Mouse (Mus musculus): ENCODE results near the gene Tenm4. TPM values are rescaled to one million over a fixed set of nuclear protein-coding genes. Genes with fewer than 3 reads are reported as not detected.

Tenm4 gene
- polyA plus RNA-seq, 1 experiment: 0.79 TPM

DNA sequence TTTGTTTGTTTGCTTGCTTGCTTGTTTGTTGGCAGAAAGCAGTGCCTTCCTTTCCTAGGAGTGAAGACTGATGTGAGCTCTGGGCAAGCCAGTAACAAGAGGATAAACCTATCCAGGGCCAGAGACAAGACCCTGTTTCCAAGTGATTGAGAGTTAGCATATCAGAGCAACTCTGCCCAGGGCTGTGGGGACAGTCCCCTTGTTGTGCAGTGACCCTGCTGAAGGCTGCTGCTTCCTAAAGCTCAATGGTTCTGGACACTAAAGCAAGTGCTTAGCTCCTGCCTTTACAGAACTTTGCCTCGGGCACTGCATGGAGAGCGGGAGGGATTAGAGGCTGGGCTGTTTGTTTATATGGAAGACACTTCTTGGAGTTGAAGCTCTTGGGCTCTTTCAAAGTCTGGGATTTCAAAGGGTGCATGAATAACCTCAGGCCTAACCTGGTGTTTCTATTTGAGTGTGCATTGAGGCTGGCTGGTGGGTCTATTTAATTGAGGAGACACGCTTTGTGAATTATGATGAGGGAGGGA is 185.3 kb downstream of the Tenm4 start:
- TF ChIP-seq CTCF (IDR thresholded peaks at IDR 0.05; ENCODE audit: extremely low read depth, insufficient read length, insufficient replicate concordance, low read depth, low read length) (no peak), POLR2A (IDR thresholded peaks at IDR 0.05; ENCODE audit: low read depth, low read length) (no peak)
- H3K4me1 ChIP-seq (ENCODE audit: control insufficient read depth, insufficient read depth, insufficient read length, low read length): no peaks in the 10 kb centered on the region
- 65% methylated on average over 3 of the region's 3 CpGs for WGBS
- H3K27ac ChIP-seq (ENCODE audit: insufficient read depth, low read depth, low read length): no peak overlapping the region
- no peaks in the 10 kb centered on the region for H3K27me3 ChIP-seq (ENCODE audit: control insufficient read depth, insufficient read depth, low read length)
- no peaks in the 10 kb centered on the region for H3K36me3 ChIP-seq (ENCODE audit: control insufficient read depth, insufficient read depth, low read length)
- no peak overlapping the region for H3K4me3 ChIP-seq (ENCODE audit: low read depth, low read length)

DNA sequence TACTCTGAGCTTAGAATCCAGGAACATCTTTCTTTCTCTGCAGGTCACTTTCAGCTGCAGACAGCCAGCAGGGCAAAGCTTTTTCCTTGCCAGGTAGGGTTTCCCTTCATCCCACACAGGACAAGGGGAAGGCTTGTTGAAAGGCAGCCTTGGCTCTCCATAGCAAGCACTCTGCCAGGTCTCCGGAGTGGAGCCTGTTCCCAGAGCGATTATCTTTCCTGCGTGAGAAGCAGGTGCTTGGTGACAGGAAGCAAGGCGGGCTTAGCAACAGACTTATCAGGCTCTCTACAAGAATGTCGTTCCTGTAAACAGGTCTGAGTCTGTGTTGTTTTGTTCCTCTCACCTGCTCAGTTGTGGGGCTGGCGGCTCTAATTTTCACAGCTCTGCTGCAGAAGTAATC is 186.5 kb downstream of the Tenm4 start:
- Histone ChIP-seq H3K27ac (ENCODE audit: insufficient read depth, low read depth, low read length) (no peak overlapping the region), H3K36me3 (ENCODE audit: control insufficient read depth, insufficient read depth, low read length) (no peaks in the 10 kb centered on the region), H3K4me3 (ENCODE audit: low read depth, low read length) (no peak overlapping the region), H3K4me1 (ENCODE audit: control insufficient read depth, insufficient read depth, insufficient read length, low read length) (no peaks in the 10 kb centered on the region), H3K27me3 (ENCODE audit: control insufficient read depth, insufficient read depth, low read length) (no peaks in the 10 kb centered on the region)
- TF ChIP-seq POLR2A (IDR thresholded peaks at IDR 0.05; ENCODE audit: low read depth, low read length) (no peak), CTCF (IDR thresholded peaks at IDR 0.05; ENCODE audit: extremely low read depth, insufficient read length, insufficient replicate concordance, low read depth, low read length) (no peak)
- WGBS: 13% methylated on average over 6 of the region's 6 CpGs

DNA sequence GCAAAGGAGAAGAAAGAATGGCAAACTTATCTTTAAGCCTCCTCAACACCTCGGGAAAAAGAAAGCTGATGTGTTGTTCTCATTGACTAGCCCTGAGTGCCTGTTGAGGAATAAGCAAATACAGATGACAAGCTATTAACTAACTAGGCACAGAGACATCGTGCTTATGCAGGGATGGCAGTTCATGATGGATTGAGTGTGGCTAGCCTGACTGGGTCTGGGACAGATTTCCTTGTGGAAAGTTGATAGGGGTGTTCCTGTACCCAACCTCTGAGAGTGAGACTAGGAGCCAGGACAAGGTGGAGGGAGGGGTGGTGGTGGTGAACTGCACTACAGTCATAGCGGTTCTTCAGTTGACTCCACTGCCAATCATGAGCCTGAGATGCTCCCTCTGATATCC is 192.3 kb downstream of the Tenm4 start:
- H3K27me3 ChIP-seq (ENCODE audit: control insufficient read depth, insufficient read depth, low read length): no peaks in the 10 kb centered on the region
- H3K27ac ChIP-seq (ENCODE audit: insufficient read depth, low read depth, low read length): no peak overlapping the region
- 48% methylated on average over 3 of the region's 3 CpGs for WGBS
- H3K4me3 ChIP-seq (ENCODE audit: low read depth, low read length): no peak overlapping the region
- TF ChIP-seq POLR2A (IDR thresholded peaks at IDR 0.05; ENCODE audit: low read depth, low read length) (no peak), CTCF (IDR thresholded peaks at IDR 0.05; ENCODE audit: extremely low read depth, insufficient read length, insufficient replicate concordance, low read depth, low read length) (no peak)
- H3K4me1 ChIP-seq (ENCODE audit: control insufficient read depth, insufficient read depth, insufficient read length, low read length): no peaks in the 10 kb centered on the region
- no peaks in the 10 kb centered on the region for H3K36me3 ChIP-seq (ENCODE audit: control insufficient read depth, insufficient read depth, low read length)

DNA sequence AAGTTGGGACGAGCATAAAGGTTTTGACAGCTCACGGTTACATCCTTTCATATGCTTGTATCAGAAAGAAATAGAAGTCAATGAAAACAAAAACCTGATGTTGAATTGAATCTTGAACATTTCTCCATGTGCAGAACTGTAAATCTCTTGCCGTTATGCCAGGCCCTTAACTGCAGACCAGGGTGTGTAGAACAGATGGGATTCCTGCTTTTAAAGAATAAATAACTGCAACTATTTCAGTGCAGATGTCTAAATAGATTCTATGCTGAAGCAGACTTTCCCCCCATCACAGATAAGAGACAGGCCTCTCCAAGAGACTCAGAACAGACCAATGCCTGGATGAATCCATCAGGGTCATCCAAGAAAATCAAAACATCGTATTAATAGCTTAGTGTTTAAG is 198.9 kb downstream of the Tenm4 start:
- H3K27ac ChIP-seq (ENCODE audit: insufficient read depth, low read depth, low read length): no peak overlapping the region
- H3K4me3 ChIP-seq (ENCODE audit: low read depth, low read length): no peak overlapping the region
- H3K36me3 ChIP-seq (ENCODE audit: control insufficient read depth, insufficient read depth, low read length): no peaks in the 10 kb centered on the region
- H3K4me1 ChIP-seq (ENCODE audit: control insufficient read depth, insufficient read depth, insufficient read length, low read length): no peaks in the 10 kb centered on the region
- WGBS: 90% methylated on average over 4 of the region's 4 CpGs
- TF ChIP-seq POLR2A (IDR thresholded peaks at IDR 0.05; ENCODE audit: low read depth, low read length) (no peak), CTCF (IDR thresholded peaks at IDR 0.05; ENCODE audit: extremely low read depth, insufficient read length, insufficient replicate concordance, low read depth, low read length) (no peak)
- H3K27me3 ChIP-seq (ENCODE audit: control insufficient read depth, insufficient read depth, low read length): no peaks in the 10 kb centered on the region

DNA sequence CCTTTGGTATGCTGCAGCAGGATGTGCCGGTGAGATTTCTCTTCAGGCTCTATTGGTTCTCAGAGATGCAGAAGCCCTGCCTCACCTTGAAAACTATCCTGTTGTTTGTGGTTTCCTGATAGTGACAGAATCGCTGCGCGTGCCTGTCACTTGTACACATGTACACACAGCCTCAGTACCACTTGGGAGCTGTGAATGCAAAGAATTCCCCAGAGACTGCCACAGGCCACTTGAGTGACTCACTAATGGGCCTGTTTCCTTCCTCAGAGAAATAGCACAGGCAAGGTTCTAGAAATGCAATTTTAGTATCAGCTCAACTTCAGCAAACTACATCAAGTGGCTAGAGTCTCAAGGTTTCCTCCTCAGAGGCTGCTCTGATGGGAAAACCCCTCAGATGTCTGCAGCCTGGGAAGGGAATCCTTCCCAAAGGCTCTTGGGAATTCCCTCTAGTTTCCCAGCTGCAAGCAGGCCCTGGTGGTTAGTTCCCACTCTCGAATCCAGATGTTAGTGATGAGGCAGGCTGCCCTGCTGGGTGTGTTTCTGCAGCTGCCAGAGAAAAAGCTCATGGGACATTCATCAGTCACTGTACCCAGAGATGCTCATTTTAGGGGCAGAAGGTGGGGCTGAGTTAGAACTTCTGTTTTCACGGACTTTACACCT is 203.1 kb downstream of the Tenm4 start:
- Histone ChIP-seq H3K4me1 (ENCODE audit: control insufficient read depth, insufficient read depth, insufficient read length, low read length) (no peaks in the 10 kb centered on the region), H3K4me3 (ENCODE audit: low read depth, low read length) (no peak overlapping the region), H3K27ac (ENCODE audit: insufficient read depth, low read depth, low read length) (no peak overlapping the region), H3K27me3 (ENCODE audit: control insufficient read depth, insufficient read depth, low read length) (no peaks in the 10 kb centered on the region), H3K36me3 (ENCODE audit: control insufficient read depth, insufficient read depth, low read length) (no peaks in the 10 kb centered on the region)
- WGBS: 63% methylated on average over 6 of the region's 6 CpGs
- TF ChIP-seq CTCF (IDR thresholded peaks at IDR 0.05; ENCODE audit: extremely low read depth, insufficient read length, insufficient replicate concordance, low read depth, low read length) (no peak), POLR2A (IDR thresholded peaks at IDR 0.05; ENCODE audit: low read depth, low read length) (no peak)

DNA sequence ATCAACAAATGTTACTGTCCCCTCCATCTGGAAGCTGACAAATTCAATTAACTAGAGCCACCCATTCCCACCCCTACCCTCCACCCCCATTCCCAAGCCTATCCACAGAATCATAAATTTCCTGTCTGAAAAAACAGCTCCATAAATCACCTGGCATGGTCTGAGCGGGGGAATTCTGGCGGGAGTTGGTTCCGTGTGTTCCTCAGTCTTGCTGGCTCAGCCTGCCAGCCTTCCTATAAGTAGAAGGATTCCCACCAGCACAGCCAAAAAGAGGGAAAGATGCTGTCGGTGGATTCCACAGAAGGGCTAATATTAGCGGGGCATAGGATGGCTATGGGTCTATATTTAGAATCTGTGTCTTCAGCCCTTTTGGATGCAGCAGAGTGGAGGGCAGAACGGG is 204.5 kb downstream of the Tenm4 start:
- H3K27me3 ChIP-seq (ENCODE audit: control insufficient read depth, insufficient read depth, low read length): no peaks in the 10 kb centered on the region

DNA sequence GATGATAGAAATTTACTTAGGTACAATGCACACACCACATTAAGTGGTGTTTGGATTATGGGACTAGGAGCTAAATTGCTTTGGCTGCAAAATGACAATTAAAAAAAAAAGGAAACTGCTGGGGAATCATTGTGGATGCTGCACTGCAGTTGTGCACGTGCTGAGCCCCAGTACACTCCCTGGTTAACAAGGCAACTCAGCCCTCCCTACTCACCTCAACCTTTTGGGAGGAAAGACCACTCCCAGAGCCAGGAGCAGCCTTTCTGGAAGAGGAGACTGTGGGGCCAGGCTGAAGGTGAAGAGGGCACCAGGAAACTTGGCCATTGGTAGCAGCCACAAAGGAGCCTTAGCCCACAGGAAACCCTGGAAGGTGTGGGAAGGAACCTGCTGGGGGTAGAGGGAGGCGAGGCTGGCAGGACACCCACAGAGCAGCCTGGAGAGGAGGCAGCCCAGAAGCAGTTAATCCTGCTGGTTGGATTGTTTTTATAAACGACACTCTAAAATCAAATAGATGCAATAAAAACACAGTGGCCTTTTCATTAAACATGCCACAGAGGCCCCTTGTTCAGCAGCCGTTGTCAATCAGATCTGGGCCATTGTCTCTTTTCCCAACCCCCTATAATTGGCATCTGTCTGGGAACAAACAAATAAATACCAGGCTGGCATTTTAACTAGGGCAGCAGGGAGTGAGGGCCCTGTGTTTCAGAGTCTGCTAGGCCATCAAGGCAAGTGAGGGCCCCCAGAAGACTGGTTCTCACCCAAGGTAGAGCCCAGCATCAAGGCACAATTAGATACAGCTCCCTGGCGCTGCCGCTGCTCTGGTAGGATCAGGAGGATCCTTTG is 212.9 kb downstream of the Tenm4 start:
- no peak overlapping the region for H3K27ac ChIP-seq (ENCODE audit: insufficient read depth, low read depth, low read length)
- TF ChIP-seq POLR2A (IDR thresholded peaks at IDR 0.05; ENCODE audit: low read depth, low read length): no peak
- TF ChIP-seq CTCF (IDR thresholded peaks at IDR 0.05; ENCODE audit: extremely low read depth, insufficient read length, insufficient replicate concordance, low read depth, low read length): no peak
- no peak overlapping the region for H3K4me3 ChIP-seq (ENCODE audit: low read depth, low read length)
- H3K4me1 ChIP-seq (ENCODE audit: control insufficient read depth, insufficient read depth, insufficient read length, low read length): no peaks in the 10 kb centered on the region
- H3K27me3 ChIP-seq (ENCODE audit: control insufficient read depth, insufficient read depth, low read length): no peaks in the 10 kb centered on the region
- no peaks in the 10 kb centered on the region for H3K36me3 ChIP-seq (ENCODE audit: control insufficient read depth, insufficient read depth, low read length)
- WGBS: 50% methylated on average over 6 of the region's 6 CpGs

More for the DNA sequence above, 204.5 kb downstream of the Tenm4 start:
- no peak overlapping the region for H3K4me3 ChIP-seq (ENCODE audit: low read depth, low read length)
- WGBS: 73% methylated on average over 6 of the region's 6 CpGs
- H3K27ac ChIP-seq (ENCODE audit: insufficient read depth, low read depth, low read length): no peak overlapping the region
- H3K36me3 ChIP-seq (ENCODE audit: control insufficient read depth, insufficient read depth, low read length): no peaks in the 10 kb centered on the region
- H3K4me1 ChIP-seq (ENCODE audit: control insufficient read depth, insufficient read depth, insufficient read length, low read length): no peaks in the 10 kb centered on the region
- no peak for TF ChIP-seq POLR2A (IDR thresholded peaks at IDR 0.05; ENCODE audit: low read depth, low read length)
- TF ChIP-seq CTCF (IDR thresholded peaks at IDR 0.05; ENCODE audit: extremely low read depth, insufficient read length, insufficient replicate concordance, low read depth, low read length): no peak
